Mouse (Mus musculus) liver, adult 2 months (tissue): ENCODE measurements around the gene Slc44a3.

Source experiments
- CTCF ChIP-seq: fragments of 200-500 bp; IDR thresholded peaks from 2 replicates; pipeline ENCODE4 v1.5.1; 2011; ENCODE audit warnings: low read depth, low read length, control low read depth
- POLR2A ChIP-seq: fragments of 200-500 bp; IDR thresholded peaks from 2 replicates; pipeline ENCODE4 v1.6.1; 2011; ENCODE audit warnings: low read length, control low read depth; ENCODE audit not compliant: insufficient read depth; ENCODE audit errors: extremely low read depth

GRCm38 (mm10) chr3:121506175-121506574 is 26.0 kb downstream of the Slc44a3 start:
- TF ChIP-seq CTCF: no peak
- TF ChIP-seq POLR2A: no peak
